ENCODE assay signal across 27 mouse cellular contexts in genomic region chr6:108919372-108919913, GRCm38 (mm10).
A peak's percentile ranks its signal among the peaks of the same experiment; 100 is the strongest.
DNase-seq lines count a peak whose midpoint lies in the region; ATAC-seq lines count a peak whose summit lies in the region.
"Had no signal": no experiment of that assay in that cellular context is flagged by ENCODE, and none has a peak within 500 bp of the region (broad histone marks: within the 10 kb centered on the region; RNA-seq: fewer than 3 reads in every experiment).

No protein-coding gene starts in this region.

- H3K9ac ChIP-seq in forebrain, embryonic 13.5 days, result no peak overlapping the region
- H3K9ac ChIP-seq in forebrain, embryonic 15.5 days (replicated peaks), result no peak overlapping the region
- H3K9ac ChIP-seq in midbrain, embryonic 15.5 days, result no peak overlapping the region
- no peak overlapping the region for H3K9ac ChIP-seq in midbrain, embryonic 13.5 days (replicated peaks)
- H3K9ac ChIP-seq in hindbrain, embryonic 14.5 days, result no peak overlapping the region
- H3K9ac ChIP-seq: embryonic facial prominence, embryonic 13.5 days; intestine, embryonic 15.5 days; liver, embryonic 15.5 days; lung, embryonic 15.5 days had no signal

- no peak overlapping the region for H3K27ac ChIP-seq in forebrain, embryonic 13.5 days
- no peak overlapping the region for H3K27ac ChIP-seq in forebrain, embryonic 15.5 days (replicated peaks)
- H3K27ac ChIP-seq in midbrain, embryonic 15.5 days, result no peak overlapping the region
- no peak overlapping the region for H3K27ac ChIP-seq in midbrain, embryonic 13.5 days
- no peak overlapping the region for H3K27ac ChIP-seq in hindbrain, embryonic 14.5 days
- H3K27ac ChIP-seq: embryonic facial prominence, embryonic 13.5 days; intestine, embryonic 15.5 days; limb, embryonic 10.5 days; liver, embryonic 15.5 days; lung, embryonic 15.5 days had no signal

- no peak overlapping the region for H3K4me3 ChIP-seq in forebrain, embryonic 13.5 days
- H3K4me3 ChIP-seq in forebrain, embryonic 15.5 days, result no peak overlapping the region
- H3K4me3 ChIP-seq in midbrain, embryonic 15.5 days, result no peak overlapping the region
- H3K4me3 ChIP-seq in midbrain, embryonic 13.5 days (replicated peaks), result no peak overlapping the region
- no peak overlapping the region for H3K4me3 ChIP-seq in hindbrain, embryonic 14.5 days (replicated peaks; ENCODE audit: low read length)
- H3K4me3 ChIP-seq: embryonic facial prominence, embryonic 13.5 days; intestine, embryonic 15.5 days; limb, embryonic 10.5 days; liver, embryonic 15.5 days; lung, embryonic 15.5 days had no signal

- peak; percentile 61; the same call in 1 of the 2 replicates for ATAC-seq in forebrain, embryonic 13.5 days
- no peak for ATAC-seq in forebrain, embryonic 15.5 days (replicated peaks)
- 0 out of 2 replicates have a peak, but pooled peaks have one; percentile 24 for ATAC-seq in midbrain, embryonic 15.5 days (replicated peaks)
- ATAC-seq in midbrain, embryonic 13.5 days, result no peak
- ATAC-seq in hindbrain, embryonic 14.5 days (ENCODE audit: low FRiP score), result 0 out of 2 replicates have a peak, but pooled peaks have one; percentile 31
- ATAC-seq: intestine, embryonic 15.5 days; Patski had no signal

- H3K36me3 ChIP-seq in forebrain, embryonic 13.5 days (ENCODE audit: poor library complexity, severe bottlenecking), result no peaks in the 10 kb centered on the region
- H3K36me3 ChIP-seq in forebrain, embryonic 15.5 days, result no peaks in the 10 kb centered on the region
- no peaks in the 10 kb centered on the region for H3K36me3 ChIP-seq in midbrain, embryonic 15.5 days (replicated peaks)
- H3K36me3 ChIP-seq in midbrain, embryonic 13.5 days, result no peaks in the 10 kb centered on the region
- no peaks in the 10 kb centered on the region for H3K36me3 ChIP-seq in hindbrain, embryonic 14.5 days (replicated peaks; ENCODE audit: control insufficient read depth, insufficient read depth)
- H3K36me3 ChIP-seq: embryonic facial prominence, embryonic 13.5 days; G1E; intestine, embryonic 15.5 days; limb, embryonic 10.5 days; liver, embryonic 15.5 days; lung, embryonic 15.5 days had no signal

- 13% methylated on average over 2 of the region's 2 CpGs for WGBS in forebrain, embryonic 13.5 days
- 11% methylated on average over 2 of the region's 2 CpGs for WGBS in forebrain, embryonic 15.5 days
- WGBS in midbrain, embryonic 15.5 days, result 27% methylated on average over 2 of the region's 2 CpGs
- 40% methylated on average over 2 of the region's 2 CpGs for WGBS in midbrain, embryonic 13.5 days
- WGBS in hindbrain, embryonic 14.5 days, result 33% methylated on average over 2 of the region's 2 CpGs

- DNase-seq in hindbrain, embryonic 14.5 days (ENCODE audit: low spot score), result no peak
- DNase-seq in testis, postnatal 10 days (ENCODE audit: low spot score), result no peak
- no peak for DNase-seq in lung, postnatal 25 days (ENCODE audit: low spot score)
- DNase-seq: adrenal gland, postnatal 36 days; B cell, adult 2 months; cerebellum, adult 11 months; cerebellum, adult 9-11 months; gastrocnemius, postnatal 10 days; kidney, adult 8-10 months; kidney, postnatal 10 days; liver; lung, postnatal 4 days; right cerebral cortex, postnatal 25 days; spleen, adult 18-20 months had no signal

- H3K27me3 ChIP-seq in forebrain, embryonic 13.5 days, result no peaks in the 10 kb centered on the region
- H3K27me3 ChIP-seq in forebrain, embryonic 15.5 days, result no peaks in the 10 kb centered on the region
- H3K27me3 ChIP-seq in midbrain, embryonic 15.5 days (replicated peaks), result no peaks in the 10 kb centered on the region
- no peaks in the 10 kb centered on the region for H3K27me3 ChIP-seq in midbrain, embryonic 13.5 days
- no peaks in the 10 kb centered on the region for H3K27me3 ChIP-seq in hindbrain, embryonic 14.5 days (ENCODE audit: control insufficient read depth, insufficient read depth, low read length)
- H3K27me3 ChIP-seq: CH12.LX; embryonic facial prominence, embryonic 13.5 days; intestine, embryonic 15.5 days; liver, embryonic 15.5 days; lung, embryonic 15.5 days had no signal

- H3K4me1 ChIP-seq in forebrain, embryonic 13.5 days, result peaks cover 10% of the 10 kb centered on the region; the same call in 1 of the 2 replicates
- H3K4me1 ChIP-seq in forebrain, embryonic 15.5 days, result peaks cover 3% of the 10 kb centered on the region; the same call in 1 of the 2 replicates
- H3K4me1 ChIP-seq in midbrain, embryonic 15.5 days, result no peaks in the 10 kb centered on the region
- no peaks in the 10 kb centered on the region; the same call in 1 of the 2 replicates for H3K4me1 ChIP-seq in midbrain, embryonic 13.5 days (replicated peaks)
- 0 out of 2 replicates have a peak, but pooled peaks cover 4% of the 10 kb centered on the region for H3K4me1 ChIP-seq in hindbrain, embryonic 14.5 days (replicated peaks; ENCODE audit: control insufficient read depth, insufficient read depth, low read length)
- H3K4me1 ChIP-seq: embryonic facial prominence, embryonic 13.5 days; intestine, embryonic 15.5 days; limb, embryonic 10.5 days; liver, embryonic 15.5 days; lung, embryonic 15.5 days had no signal

- H3K9me3 ChIP-seq in forebrain, embryonic 13.5 days (replicated peaks), result no peaks in the 10 kb centered on the region
- no peaks in the 10 kb centered on the region for H3K9me3 ChIP-seq in forebrain, embryonic 15.5 days
- no peaks in the 10 kb centered on the region for H3K9me3 ChIP-seq in midbrain, embryonic 15.5 days
- H3K9me3 ChIP-seq in midbrain, embryonic 13.5 days, result no peaks in the 10 kb centered on the region
- H3K9me3 ChIP-seq in hindbrain, embryonic 14.5 days (ENCODE audit: control insufficient read depth, low read length), result no peaks in the 10 kb centered on the region
- H3K9me3 ChIP-seq: embryonic facial prominence, embryonic 13.5 days; G1E; intestine, embryonic 15.5 days; limb, embryonic 10.5 days; liver, embryonic 15.5 days; lung, embryonic 15.5 days had no signal

- no peak overlapping the region for H3K4me2 ChIP-seq in forebrain, embryonic 13.5 days
- H3K4me2 ChIP-seq in forebrain, embryonic 15.5 days (replicated peaks), result no peak overlapping the region
- no peak overlapping the region for H3K4me2 ChIP-seq in midbrain, embryonic 15.5 days
- no peak overlapping the region for H3K4me2 ChIP-seq in midbrain, embryonic 13.5 days (replicated peaks)
- H3K4me2 ChIP-seq in hindbrain, embryonic 14.5 days (replicated peaks), result no peak overlapping the region
- H3K4me2 ChIP-seq: embryonic facial prominence, embryonic 13.5 days; heart, embryonic 11.5 days; intestine, embryonic 15.5 days; liver, embryonic 15.5 days; lung, embryonic 15.5 days had no signal

Comparison
In these comparisons a context has a peak if more than half of its experiments do, and no peak if none do; other contexts are left out.
1. ATAC-seq: peak in forebrain, embryonic 13.5 days (single experiment), midbrain, embryonic 15.5 days (single experiment) and hindbrain, embryonic 14.5 days (single experiment); none in forebrain, embryonic 15.5 days (single experiment) and midbrain, embryonic 13.5 days (single experiment).